Mouse (Mus musculus): ENCODE data around the gene Dph1. TPM values are rescaled to one million over a fixed set of nuclear protein-coding genes. Genes with fewer than 3 reads are reported as not detected.

Gene Dph1
- total and polyA plus RNA-seq, 2 experiments, result 11.3 to 53.5 TPM

GRCm38 (mm10) chr11:75161417-75162008 lies 29.5 kb downstream of the Dph1 start:
- TF ChIP-seq CTCF (IDR thresholded peaks at IDR 0.05; ENCODE audit: low read depth, low read length) (no peak), POLR2A (IDR thresholded peaks at IDR 0.05; ENCODE audit: extremely low read depth, insufficient read depth, low read length) (no peak)
- no peak overlapping the region for H3K9ac ChIP-seq (ENCODE audit: low read depth, low read length)
- no peak overlapping the region for H3K27ac ChIP-seq (replicated peaks; ENCODE audit: insufficient read depth, low read depth, low read length)
- peaks cover 11% of the 10 kb centered on the region; the same call in 1 of the 2 replicates for H3K4me1 ChIP-seq (ENCODE audit: control insufficient read depth, insufficient read depth, low read length)
- peaks cover 8% of the 10 kb centered on the region; the same call in 1 of the 2 replicates for H3K27me3 ChIP-seq (ENCODE audit: control insufficient read depth, insufficient read depth, low read length)
- no peak for DNase-seq (ENCODE audit: extremely low read depth, low read depth, low spot score)
- H3K4me3 ChIP-seq (ENCODE audit: insufficient read depth, low read depth, low read length), result no peak overlapping the region
- WGBS, result 77% methylated on average over 4 of the region's 4 CpGs
- peaks cover 4% of the 10 kb centered on the region; the same call in 1 of the 2 replicates for H3K36me3 ChIP-seq (ENCODE audit: control insufficient read depth, insufficient read depth, low read length)
- no peaks in the 10 kb centered on the region for H3K79me2 ChIP-seq (ENCODE audit: control insufficient read depth, insufficient read depth, low read length)

- Histone ChIP-seq H3K4me3 (ENCODE audit: insufficient read depth, low read depth, low read length) (no peak overlapping the region), H3K4me1 (ENCODE audit: control insufficient read depth, insufficient read depth, low read length) (peaks cover 11% of the 10 kb centered on the region; the same call in 1 of the 2 replicates), H3K9ac (ENCODE audit: low read depth, low read length) (no peak overlapping the region), H3K79me2 (ENCODE audit: control insufficient read depth, insufficient read depth, low read length) (no peaks in the 10 kb centered on the region), H3K27me3 (ENCODE audit: control insufficient read depth, insufficient read depth, low read length) (peaks cover 4% of the 10 kb centered on the region; the same call in 1 of the 2 replicates), H3K27ac (replicated peaks; ENCODE audit: insufficient read depth, low read depth, low read length) (no peak overlapping the region), H3K36me3 (ENCODE audit: control insufficient read depth, insufficient read depth, low read length) (peaks cover 4% of the 10 kb centered on the region; the same call in 1 of the 2 replicates)
- no peak for TF ChIP-seq CTCF (IDR thresholded peaks at IDR 0.05; ENCODE audit: low read depth, low read length)
- TF ChIP-seq POLR2A (IDR thresholded peaks at IDR 0.05; ENCODE audit: extremely low read depth, insufficient read depth, low read length), result no peak
- no peak for DNase-seq (ENCODE audit: extremely low read depth, low read depth, low spot score)
- 86% methylated on average over 7 of the region's 7 CpGs for WGBS
Observed at GRCm38 (mm10) chr11:75160954-75161353, 30.1 kb downstream of the Dph1 start.

GRCm38 (mm10) chr11:75159564-75159963 lies 31.5 kb downstream of the Dph1 start:
- no peak overlapping the region for H3K27ac ChIP-seq (replicated peaks; ENCODE audit: insufficient read depth, low read depth, low read length)
- no peak for DNase-seq (ENCODE audit: extremely low read depth, low read depth, low spot score)
- no peaks in the 10 kb centered on the region for H3K27me3 ChIP-seq (ENCODE audit: control insufficient read depth, insufficient read depth, low read length)
- no peak overlapping the region for H3K4me3 ChIP-seq (ENCODE audit: insufficient read depth, low read depth, low read length)
- TF ChIP-seq CTCF (IDR thresholded peaks at IDR 0.05; ENCODE audit: low read depth, low read length) (peak; percentile 80), POLR2A (IDR thresholded peaks at IDR 0.05; ENCODE audit: extremely low read depth, insufficient read depth, low read length) (no peak)
- no peak overlapping the region for H3K9ac ChIP-seq (ENCODE audit: low read depth, low read length)
- 57% methylated on average over 2 of the region's 2 CpGs for WGBS
- no peaks in the 10 kb centered on the region for H3K79me2 ChIP-seq (ENCODE audit: control insufficient read depth, insufficient read depth, low read length)
- H3K4me1 ChIP-seq (ENCODE audit: control insufficient read depth, insufficient read depth, low read length), result peaks cover 7% of the 10 kb centered on the region; the same call in 1 of the 2 replicates
- peaks cover 4% of the 10 kb centered on the region; the same call in 1 of the 2 replicates for H3K36me3 ChIP-seq (ENCODE audit: control insufficient read depth, insufficient read depth, low read length)

- H3K27me3 ChIP-seq (ENCODE audit: control insufficient read depth, insufficient read depth, low read length), result no peaks in the 10 kb centered on the region
- no peak overlapping the region for H3K27ac ChIP-seq (replicated peaks; ENCODE audit: insufficient read depth, low read depth, low read length)
- 83% methylated on average over 14 of the region's 14 CpGs for WGBS
- H3K79me2 ChIP-seq (ENCODE audit: control insufficient read depth, insufficient read depth, low read length), result no peaks in the 10 kb centered on the region
- no peak for DNase-seq (ENCODE audit: extremely low read depth, low read depth, low spot score)
- TF ChIP-seq POLR2A (IDR thresholded peaks at IDR 0.05; ENCODE audit: extremely low read depth, insufficient read depth, low read length) (no peak), CTCF (IDR thresholded peaks at IDR 0.05; ENCODE audit: low read depth, low read length) (no peak)
- no peak overlapping the region for H3K9ac ChIP-seq (ENCODE audit: low read depth, low read length)
- peaks cover 4% of the 10 kb centered on the region; the same call in 1 of the 2 replicates for H3K36me3 ChIP-seq (ENCODE audit: control insufficient read depth, insufficient read depth, low read length)
- H3K4me3 ChIP-seq (ENCODE audit: insufficient read depth, low read depth, low read length), result no peak overlapping the region
- peaks cover 3% of the 10 kb centered on the region; the same call in 1 of the 2 replicates for H3K4me1 ChIP-seq (ENCODE audit: control insufficient read depth, insufficient read depth, low read length)
Observed at GRCm38 (mm10) chr11:75158432-75158831, 32.6 kb downstream of the Dph1 start.

- no peak for TF ChIP-seq CTCF (IDR thresholded peaks at IDR 0.05; ENCODE audit: low read depth, low read length)
- TF ChIP-seq POLR2A (IDR thresholded peaks at IDR 0.05; ENCODE audit: extremely low read depth, insufficient read depth, low read length), result no peak
- WGBS, result 48% methylated on average over 2 of the region's 2 CpGs
- no peak overlapping the region for H3K4me3 ChIP-seq (ENCODE audit: insufficient read depth, low read depth, low read length)
- H3K79me2 ChIP-seq (ENCODE audit: control insufficient read depth, insufficient read depth, low read length), result no peaks in the 10 kb centered on the region
- no peak for DNase-seq (ENCODE audit: extremely low read depth, low read depth, low spot score)
- no peak overlapping the region for H3K9ac ChIP-seq (ENCODE audit: low read depth, low read length)
- H3K36me3 ChIP-seq (ENCODE audit: control insufficient read depth, insufficient read depth, low read length), result peaks cover 4% of the 10 kb centered on the region; the same call in 1 of the 2 replicates
- H3K4me1 ChIP-seq (ENCODE audit: control insufficient read depth, insufficient read depth, low read length), result no peaks in the 10 kb centered on the region
- no peak overlapping the region for H3K27ac ChIP-seq (replicated peaks; ENCODE audit: insufficient read depth, low read depth, low read length)
- H3K27me3 ChIP-seq (ENCODE audit: control insufficient read depth, insufficient read depth, low read length), result no peaks in the 10 kb centered on the region
Observed at GRCm38 (mm10) chr11:75157901-75158300, 33.1 kb downstream of the Dph1 start.

GRCm38 (mm10) chr11:75157037-75157436 lies 34.0 kb downstream of the Dph1 start:
- no peak for TF ChIP-seq CTCF (IDR thresholded peaks at IDR 0.05; ENCODE audit: low read depth, low read length)
- no peak for TF ChIP-seq POLR2A (IDR thresholded peaks at IDR 0.05; ENCODE audit: extremely low read depth, insufficient read depth, low read length)
- Histone ChIP-seq H3K4me3 (ENCODE audit: insufficient read depth, low read depth, low read length) (no peak overlapping the region), H3K4me1 (ENCODE audit: control insufficient read depth, insufficient read depth, low read length) (no peaks in the 10 kb centered on the region), H3K36me3 (ENCODE audit: control insufficient read depth, insufficient read depth, low read length) (0 out of 2 replicates have a peak, but pooled peaks cover 4% of the 10 kb centered on the region), H3K27ac (replicated peaks; ENCODE audit: insufficient read depth, low read depth, low read length) (no peak overlapping the region), H3K79me2 (ENCODE audit: control insufficient read depth, insufficient read depth, low read length) (no peaks in the 10 kb centered on the region), H3K27me3 (ENCODE audit: control insufficient read depth, insufficient read depth, low read length) (no peaks in the 10 kb centered on the region), H3K9ac (ENCODE audit: low read depth, low read length) (no peak overlapping the region)
- DNase-seq (ENCODE audit: extremely low read depth, low read depth, low spot score), result no peak
- WGBS, result 65% methylated on average over 4 of the region's 4 CpGs

Measured in liver, adult 2 months (tissue).